Mouse (Mus musculus): ENCODE measurements at regions not wholly inside any gene's neighbourhood (a gene's known extent, or its start where the extent isn't known, plus 50 kb on each side); places are given as distances from the start of the nearest gene placed in this dataset.
A peak's percentile ranks its signal among the peaks of the same experiment; 100 is the strongest.

- WGBS, result 95% methylated on average over 2 of the region's 2 CpGs
- H3K27me3 ChIP-seq (ENCODE audit: low read depth, poor library complexity, severe bottlenecking), result no peaks in the 10 kb centered on the region
Observed at GRCm38 (mm10) chrX:9738904-9739303, 76.1 kb upstream of the Dynlt3 start.

GRCm38 (mm10) chrX:9742518-9742917 lies 79.7 kb upstream of the Dynlt3 start:
- Histone ChIP-seq H3K4me3 (no peak overlapping the region), H3K27me3 (ENCODE audit: low read depth, poor library complexity, severe bottlenecking) (no peaks in the 10 kb centered on the region), H3K9me3 (replicated peaks) (no peaks in the 10 kb centered on the region), H3K4me1 (no peaks in the 10 kb centered on the region), H3K36me3 (no peaks in the 10 kb centered on the region), H3K27ac (no peak overlapping the region)
- 85% methylated on average over 3 of the region's 3 CpGs for WGBS
- DNase-seq (ENCODE audit: low spot score), result no peak

More at GRCm38 (mm10) chrX:9738904-9739303, 76.1 kb upstream of the Dynlt3 start:
- no peaks in the 10 kb centered on the region for H3K4me1 ChIP-seq
- no peak overlapping the region for H3K27ac ChIP-seq
- H3K9me3 ChIP-seq (replicated peaks), result no peaks in the 10 kb centered on the region
- no peaks in the 10 kb centered on the region for H3K36me3 ChIP-seq
- no peak overlapping the region for H3K4me3 ChIP-seq
- DNase-seq (ENCODE audit: low spot score), result no peak

DNA sequence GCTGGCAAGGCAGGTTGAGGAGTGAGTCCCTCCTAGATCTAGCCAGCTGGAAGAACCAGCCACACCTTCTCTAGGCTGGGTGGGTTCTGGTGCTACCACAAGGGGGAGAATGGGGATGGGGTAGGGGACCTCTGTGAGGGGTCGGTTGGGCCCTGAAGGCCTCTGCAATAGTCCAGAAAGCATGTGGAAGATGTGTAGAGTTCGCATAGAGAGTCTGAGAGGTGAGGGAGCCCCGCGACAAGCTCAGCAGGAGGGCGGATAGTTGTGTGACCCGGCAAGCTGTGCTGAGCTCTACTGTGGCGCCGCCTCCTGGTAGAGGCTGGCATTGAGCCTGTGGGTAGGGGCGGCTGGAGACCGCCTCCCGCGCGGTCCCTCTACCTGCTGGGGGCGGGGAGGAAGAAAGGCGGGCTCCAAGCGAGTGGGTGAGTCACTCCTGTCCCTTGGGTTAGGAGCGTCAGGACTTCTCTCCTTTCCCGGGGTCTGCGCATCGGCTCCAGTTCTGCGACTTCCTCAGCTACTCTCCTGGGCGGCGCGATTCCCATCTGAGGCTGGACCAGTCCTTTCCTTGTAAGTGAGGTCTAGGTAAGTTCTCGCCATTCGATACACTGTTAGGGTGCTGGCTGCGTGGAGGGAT lies 84.6 kb upstream of the Dynlt3 start:
- Histone ChIP-seq H3K4me3 (peak overlapping the region; percentile 40), H3K27me3 (ENCODE audit: low read depth, poor library complexity, severe bottlenecking) (no peaks in the 10 kb centered on the region), H3K9me3 (replicated peaks) (no peaks in the 10 kb centered on the region), H3K36me3 (no peaks in the 10 kb centered on the region), H3K27ac (no peak overlapping the region), H3K4me1 (no peaks in the 10 kb centered on the region)
- WGBS, result 10% methylated on average over 21 of the region's 27 CpGs
- DNase-seq (ENCODE audit: low spot score), result peak; percentile 41

- Histone ChIP-seq H3K4me3 (no peak overlapping the region), H3K36me3 (no peaks in the 10 kb centered on the region)
- WGBS, result 69% methylated on average over 5 of the region's 5 CpGs
Observed at GRCm38 (mm10) chrX:9752954-9753572, 90.3 kb upstream of the Dynlt3 start.

DNA sequence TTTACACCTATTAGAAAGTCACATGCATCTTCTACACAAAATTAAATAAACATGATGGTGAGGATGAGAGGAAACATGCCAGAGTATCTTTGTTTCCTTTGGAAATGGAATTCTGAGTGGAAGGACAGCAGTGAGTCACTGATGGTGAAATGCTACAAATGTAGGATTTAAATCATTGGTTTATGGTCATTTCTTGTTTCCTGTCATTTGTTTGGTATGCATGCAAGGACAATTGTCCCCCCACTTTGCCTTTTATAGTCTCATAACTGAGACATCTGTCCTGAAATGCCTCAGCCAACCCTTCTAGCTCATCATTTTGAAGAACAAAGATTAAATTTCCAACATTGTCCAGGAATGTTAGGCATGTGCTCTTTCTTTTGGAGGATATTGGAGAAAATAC lies 77.2 kb upstream of the Hypm start:
- H3K4me3 ChIP-seq, result no peak overlapping the region
- no peaks in the 10 kb centered on the region for H3K27me3 ChIP-seq (ENCODE audit: low read depth, poor library complexity, severe bottlenecking)
- H3K36me3 ChIP-seq, result no peaks in the 10 kb centered on the region
- H3K27ac ChIP-seq, result no peak overlapping the region
- H3K4me1 ChIP-seq, result no peaks in the 10 kb centered on the region
- H3K9me3 ChIP-seq (replicated peaks), result no peaks in the 10 kb centered on the region
- no peak for DNase-seq (ENCODE audit: low spot score)

More at GRCm38 (mm10) chrX:9752954-9753572, 90.3 kb upstream of the Dynlt3 start:
- Histone ChIP-seq H3K9me3 (replicated peaks) (no peaks in the 10 kb centered on the region), H3K27ac (no peak overlapping the region), H3K27me3 (ENCODE audit: low read depth, poor library complexity, severe bottlenecking) (no peaks in the 10 kb centered on the region), H3K4me1 (no peaks in the 10 kb centered on the region)
- no peak for DNase-seq (ENCODE audit: low spot score)

GRCm38 (mm10) chrX:9777498-9777897 lies 69.2 kb upstream of the Hypm start:
- 92% methylated on average over 4 of the region's 4 CpGs for WGBS
- Histone ChIP-seq H3K4me1 (no peaks in the 10 kb centered on the region), H3K27ac (no peak overlapping the region), H3K27me3 (ENCODE audit: low read depth, poor library complexity, severe bottlenecking) (no peaks in the 10 kb centered on the region), H3K4me3 (no peak overlapping the region), H3K9me3 (replicated peaks) (no peaks in the 10 kb centered on the region), H3K36me3 (no peaks in the 10 kb centered on the region)
- DNase-seq (ENCODE audit: low spot score), result no peak

GRCm38 (mm10) chrX:9789542-9789941 lies 57.2 kb upstream of the Hypm start:
- Histone ChIP-seq H3K9me3 (replicated peaks) (no peaks in the 10 kb centered on the region), H3K4me1 (no peaks in the 10 kb centered on the region), H3K27me3 (ENCODE audit: low read depth, poor library complexity, severe bottlenecking) (no peaks in the 10 kb centered on the region), H3K36me3 (no peaks in the 10 kb centered on the region), H3K27ac (no peak overlapping the region), H3K4me3 (no peak overlapping the region)
- no peak for DNase-seq (ENCODE audit: low spot score)
- 86% methylated on average over 3 of the region's 3 CpGs for WGBS
